Mouse (Mus musculus): ENCODE data around the gene Gm21954. TPM values are rescaled to one million over a fixed set of nuclear protein-coding genes. Genes with fewer than 3 reads are reported as not detected.

Gm21954 gene
- total RNA-seq, 2 experiments from 2014 or later: not detected

- DNase-seq (ENCODE audit: extremely low spot score in 1 of 2, low spot score in 2 of 2): peak; percentile 76 to 77
- intact Hi-C loops (cut with DNase I): loop anchor here (1.0 to 2.0 kb wide), 2 partner anchors 27 to 46 kb away; no protein-coding TSS in a partner anchor
- no peak for TF ChIP-seq CTCF (IDR thresholded peaks at IDR 0.05)
- peak overlapping the region; percentile 45 for H3K27ac ChIP-seq
- no peak overlapping the region for H3K4me3 ChIP-seq
Observed at GRCm38 (mm10) chr3:55415527-55415950, 56.5 kb downstream of the Gm21954 start.

Other genes starting within 250 kb of the Gm21954 start
- gene Dclk1, start 229.8 kb downstream of the Gm21954 start, total RNA-seq (2021): 100 to 1,000 TPM; 871 to 963 TPM